Mouse (Mus musculus) stomach, postnatal 0 days (tissue): ENCODE measurements around the gene Cavin4.

Source experiments
- CTCF ChIP-seq: IDR thresholded peaks from 2 replicates; pipeline ENCODE4 v1.5.1; 2016; ENCODE audit warnings: antibody characterized with exemption, low read depth, mild to moderate bottlenecking, moderate library complexity
- EP300 ChIP-seq: optimal IDR thresholded peaks from 2 replicates; pipeline ENCODE3; 2016; ENCODE audit warnings: antibody characterized with exemption

- TF ChIP-seq CTCF: no peak
- TF ChIP-seq EP300: no peak
These were observed 41.1 kb upstream of the Cavin4 start for GRCm38 (mm10) chr4:48622246-48622645.
